Mouse (Mus musculus): Measurements from ENCODE around the gene Ptprk.

GRCm38 (mm10) chr10:28379752-28380488 is 305.3 kb downstream of the Ptprk start:
- TF ChIP-seq CTCF (IDR thresholded peaks at IDR 0.05) (no peak), EP300 (IDR thresholded peaks at IDR 0.05) (no peak)

Data from lung, postnatal 0 days (tissue).